Mouse (Mus musculus): ENCODE data around the gene Rtn4rl1. TPM values are rescaled to one million over a fixed set of nuclear protein-coding genes. Genes with fewer than 3 reads are reported as not detected.
A peak's percentile ranks its signal among the peaks of the same experiment; 100 is the strongest.

The Rtn4rl1 gene
- polyA plus RNA-seq, 1 experiment from 2014 or later: 12.7 TPM

DNA sequence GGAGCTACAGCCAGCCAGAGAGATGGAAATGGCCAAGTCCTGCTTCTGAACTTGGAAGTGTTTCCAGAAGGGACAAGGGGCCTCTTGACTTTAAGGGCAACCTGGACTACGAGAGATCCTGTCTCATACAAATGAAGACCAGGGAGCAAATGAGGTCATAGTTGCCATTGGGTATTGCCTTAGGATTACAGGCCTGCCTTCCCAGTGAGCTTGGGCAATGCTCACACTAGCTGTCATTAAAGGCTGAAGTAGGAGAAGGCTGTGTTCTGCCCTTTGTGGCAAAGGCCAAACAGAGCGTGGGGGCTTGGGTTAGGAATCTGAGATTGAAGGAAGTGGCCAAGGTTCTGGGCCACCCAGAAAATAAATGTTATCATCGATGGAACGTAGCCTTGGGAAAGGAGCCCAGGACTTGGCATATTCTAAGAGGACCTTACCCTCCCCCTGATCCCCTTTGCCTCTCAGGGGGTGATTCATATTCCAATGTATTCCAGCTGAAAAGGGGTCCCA is 57.5 kb downstream of the Rtn4rl1 start:
- Histone ChIP-seq H3K9me3 (replicated peaks; ENCODE audit: control insufficient read depth, low read length) (no peaks in the 10 kb centered on the region), H3K4me3 (ENCODE audit: low read depth, low read length) (no peak overlapping the region), H3K27ac (ENCODE audit: low read depth, low read length) (no peak overlapping the region), H3K27me3 (ENCODE audit: control insufficient read depth, insufficient read depth, low read length) (no peaks in the 10 kb centered on the region), H3K4me1 (ENCODE audit: control insufficient read depth, insufficient read depth, low read length) (peaks cover 50% of the 10 kb centered on the region), H3K36me3 (ENCODE audit: control insufficient read depth, insufficient read depth, low read length) (no peaks in the 10 kb centered on the region), H3K9ac (ENCODE audit: low read depth, low read length) (no peak overlapping the region), H3K4me2 (no peak overlapping the region)
- 81% methylated on average over 4 of the region's 4 CpGs for WGBS (ENCODE audit: insufficient replicate concordance)
- no peak for ATAC-seq (replicated peaks; ENCODE audit: insufficient number of reproducible peaks, low FRiP score, low TSS enrichment)

DNA sequence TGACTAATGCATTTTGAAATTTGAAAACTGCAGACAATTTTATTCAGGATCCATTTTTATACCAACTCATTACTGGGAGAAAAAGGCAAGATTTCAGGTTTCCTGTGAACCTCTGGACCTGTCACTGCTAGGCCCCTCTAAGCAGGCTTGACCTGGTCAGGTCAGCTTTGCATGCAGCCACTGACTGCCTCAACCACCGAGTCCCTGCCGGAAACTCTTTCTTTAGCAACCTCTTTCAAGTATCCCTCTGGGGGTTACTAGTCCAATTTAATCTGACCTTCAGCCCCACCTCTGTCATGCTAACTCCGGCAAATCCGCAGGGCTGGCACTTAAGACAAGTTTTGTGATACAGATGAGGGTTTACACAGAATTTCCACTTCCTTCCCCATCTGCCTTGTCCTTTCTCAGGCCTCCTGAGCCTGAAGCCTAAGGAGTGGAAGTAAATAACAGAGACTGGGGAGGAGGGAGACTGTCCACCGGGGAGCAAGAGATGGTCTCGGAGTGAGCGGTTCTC is 58.0 kb downstream of the Rtn4rl1 start:
- Histone ChIP-seq H3K4me3 (ENCODE audit: low read depth, low read length) (no peak overlapping the region), H3K9me3 (replicated peaks; ENCODE audit: control insufficient read depth, low read length) (no peaks in the 10 kb centered on the region), H3K4me1 (ENCODE audit: control insufficient read depth, insufficient read depth, low read length) (peaks cover 45% of the 10 kb centered on the region), H3K27ac (ENCODE audit: low read depth, low read length) (0 out of 2 replicates have a peak overlapping the region, but pooled peaks have one; percentile 7), H3K36me3 (ENCODE audit: control insufficient read depth, insufficient read depth, low read length) (no peaks in the 10 kb centered on the region), H3K9ac (ENCODE audit: low read depth, low read length) (no peak overlapping the region), H3K4me2 (no peak overlapping the region), H3K27me3 (ENCODE audit: control insufficient read depth, insufficient read depth, low read length) (no peaks in the 10 kb centered on the region)
- WGBS (ENCODE audit: insufficient replicate concordance): 49% methylated on average over 7 of the region's 7 CpGs
- no peak for ATAC-seq (replicated peaks; ENCODE audit: insufficient number of reproducible peaks, low FRiP score, low TSS enrichment)

DNA sequence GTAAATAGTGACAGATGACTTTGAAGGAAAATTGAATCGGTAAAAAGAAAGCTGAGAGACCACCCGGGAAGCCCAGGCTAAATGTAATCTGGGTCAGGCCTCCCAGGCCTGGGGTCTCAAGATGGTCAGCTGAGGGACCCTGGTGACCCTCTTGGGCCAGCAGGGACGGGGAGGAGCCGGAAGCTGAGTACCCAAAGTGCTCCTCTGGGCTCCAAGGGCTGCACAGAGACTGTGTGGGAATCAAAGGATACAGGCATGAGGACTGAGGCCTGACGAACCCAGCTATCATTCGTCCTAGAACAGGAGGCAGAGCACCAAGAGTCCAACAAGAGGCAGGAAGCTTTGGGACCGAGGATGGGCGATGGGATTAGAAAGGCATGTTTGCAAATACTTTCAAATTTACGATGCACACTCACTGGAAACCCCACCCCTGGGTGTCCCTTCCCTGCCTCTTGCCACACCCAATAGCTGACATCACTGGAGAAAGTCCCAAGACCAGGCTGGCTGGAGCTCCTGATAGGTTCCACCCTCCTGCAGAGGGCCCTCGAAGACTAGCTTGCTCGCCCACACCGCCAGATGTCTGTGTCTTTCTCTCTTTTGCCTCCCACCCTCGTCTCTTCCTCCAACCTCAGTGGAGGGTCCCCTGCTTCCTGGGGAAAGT is 60.8 kb downstream of the Rtn4rl1 start:
- no peak for ATAC-seq (replicated peaks; ENCODE audit: insufficient number of reproducible peaks, low FRiP score, low TSS enrichment)
- Histone ChIP-seq H3K27ac (ENCODE audit: low read depth, low read length) (no peak overlapping the region; the same call in 1 of the 2 replicates), H3K4me3 (ENCODE audit: low read depth, low read length) (no peak overlapping the region), H3K9ac (ENCODE audit: low read depth, low read length) (no peak overlapping the region), H3K4me1 (ENCODE audit: control insufficient read depth, insufficient read depth, low read length) (peaks cover 31% of the 10 kb centered on the region), H3K27me3 (ENCODE audit: control insufficient read depth, insufficient read depth, low read length) (no peaks in the 10 kb centered on the region), H3K9me3 (replicated peaks; ENCODE audit: control insufficient read depth, low read length) (no peaks in the 10 kb centered on the region), H3K4me2 (no peak overlapping the region; the same call in 1 of the 2 replicates), H3K36me3 (ENCODE audit: control insufficient read depth, insufficient read depth, low read length) (no peaks in the 10 kb centered on the region)
- WGBS (ENCODE audit: insufficient replicate concordance): 48% methylated on average over 13 of the region's 13 CpGs

DNA sequence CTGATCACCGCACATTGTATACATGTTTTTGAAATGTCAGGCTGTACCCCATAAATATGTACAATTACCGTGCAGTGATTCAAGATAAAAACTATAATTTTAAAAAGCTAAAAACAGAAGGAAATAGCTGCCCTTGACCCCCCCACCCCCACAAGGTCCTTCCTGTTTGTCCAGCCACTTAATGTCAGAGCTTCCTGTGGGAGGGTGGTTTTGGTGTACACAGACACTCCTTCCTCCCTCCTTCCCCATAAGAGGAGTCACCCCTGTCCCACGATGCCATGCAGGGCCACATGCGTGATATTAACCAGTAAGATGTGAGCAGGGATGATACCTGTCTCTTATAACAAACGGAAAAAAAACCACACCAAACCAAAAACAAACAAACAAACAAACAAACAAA is 61.7 kb downstream of the Rtn4rl1 start:
- no peak overlapping the region for H3K4me2 ChIP-seq
- WGBS (ENCODE audit: insufficient replicate concordance): 67% methylated on average over 5 of the region's 5 CpGs
- H3K9ac ChIP-seq (ENCODE audit: low read depth, low read length): no peak overlapping the region
- no peak overlapping the region for H3K4me3 ChIP-seq (ENCODE audit: low read depth, low read length)
- ATAC-seq (replicated peaks; ENCODE audit: insufficient number of reproducible peaks, low FRiP score, low TSS enrichment): no peak
- H3K4me1 ChIP-seq (ENCODE audit: control insufficient read depth, insufficient read depth, low read length): peaks cover 25% of the 10 kb centered on the region
- no peaks in the 10 kb centered on the region for H3K27me3 ChIP-seq (ENCODE audit: control insufficient read depth, insufficient read depth, low read length)
- H3K27ac ChIP-seq (ENCODE audit: low read depth, low read length): no peak overlapping the region
- H3K36me3 ChIP-seq (ENCODE audit: control insufficient read depth, insufficient read depth, low read length): no peaks in the 10 kb centered on the region
- no peaks in the 10 kb centered on the region for H3K9me3 ChIP-seq (replicated peaks; ENCODE audit: control insufficient read depth, low read length)

DNA sequence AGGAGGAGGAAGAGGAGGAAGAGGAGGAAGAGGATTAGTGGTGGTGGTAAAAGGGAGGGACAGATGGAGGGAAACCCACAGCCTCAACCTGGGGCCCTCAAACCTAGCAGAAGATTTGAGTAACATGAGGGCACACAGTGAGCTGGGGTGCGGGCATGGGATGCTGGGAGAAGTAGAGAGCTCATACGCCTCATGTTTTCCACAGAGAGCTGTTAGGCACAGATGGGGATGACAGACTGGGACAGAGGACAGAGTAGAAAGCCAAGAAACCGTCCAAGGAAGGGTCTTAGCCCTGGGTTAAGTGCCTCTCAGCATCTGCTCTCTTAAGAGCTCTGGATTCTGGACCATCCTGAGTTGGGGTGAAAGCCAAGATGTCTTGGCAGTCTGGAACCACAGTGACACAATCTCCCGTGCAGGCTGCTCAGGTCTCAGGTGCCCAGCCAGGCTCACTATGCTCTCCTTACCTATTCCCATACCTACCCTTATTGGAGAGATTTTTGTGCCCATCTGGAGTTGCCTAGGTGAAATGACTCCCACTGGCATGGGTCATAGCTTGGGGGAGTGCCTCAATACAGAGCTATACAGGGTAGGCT is 63.6 kb downstream of the Rtn4rl1 start:
- Histone ChIP-seq H3K4me3 (ENCODE audit: low read depth, low read length) (no peak overlapping the region), H3K27ac (ENCODE audit: low read depth, low read length) (no peak overlapping the region), H3K27me3 (ENCODE audit: control insufficient read depth, insufficient read depth, low read length) (no peaks in the 10 kb centered on the region), H3K9me3 (replicated peaks; ENCODE audit: control insufficient read depth, low read length) (no peaks in the 10 kb centered on the region), H3K36me3 (ENCODE audit: control insufficient read depth, insufficient read depth, low read length) (no peaks in the 10 kb centered on the region), H3K4me1 (ENCODE audit: control insufficient read depth, insufficient read depth, low read length) (peaks cover 27% of the 10 kb centered on the region), H3K4me2 (no peak overlapping the region), H3K9ac (ENCODE audit: low read depth, low read length) (no peak overlapping the region)
- ATAC-seq (replicated peaks; ENCODE audit: insufficient number of reproducible peaks, low FRiP score, low TSS enrichment): no peak
- WGBS (ENCODE audit: insufficient replicate concordance): 72% methylated on average over 4 of the region's 4 CpGs

DNA sequence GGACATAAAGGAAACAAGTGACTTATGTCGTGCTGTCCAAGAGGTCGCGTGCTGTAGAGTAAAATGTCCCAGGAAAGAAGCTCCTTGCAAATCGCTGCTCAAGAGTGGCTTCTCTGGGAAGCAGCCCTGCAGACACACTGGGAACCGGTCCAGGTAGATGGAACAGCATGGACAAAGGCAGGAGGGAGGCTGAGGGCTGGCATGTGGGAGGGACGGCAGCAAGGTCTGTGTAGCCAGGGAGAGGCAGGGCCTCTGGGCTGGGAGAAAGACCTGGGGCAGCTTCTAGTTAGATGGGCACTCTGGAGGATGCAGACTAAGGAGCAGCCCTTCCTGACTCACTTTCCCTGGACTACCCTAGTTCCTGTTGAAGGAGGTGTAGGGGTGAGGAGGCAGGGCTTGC is 65.8 kb downstream of the Rtn4rl1 start:
- H3K4me1 ChIP-seq (ENCODE audit: control insufficient read depth, insufficient read depth, low read length): peaks cover 37% of the 10 kb centered on the region
- H3K9ac ChIP-seq (ENCODE audit: low read depth, low read length): no peak overlapping the region
- ATAC-seq (replicated peaks; ENCODE audit: insufficient number of reproducible peaks, low FRiP score, low TSS enrichment): no peak
- H3K4me3 ChIP-seq (ENCODE audit: low read depth, low read length): no peak overlapping the region
- no peaks in the 10 kb centered on the region for H3K9me3 ChIP-seq (replicated peaks; ENCODE audit: control insufficient read depth, low read length)
- 67% methylated on average over 6 of the region's 6 CpGs for WGBS (ENCODE audit: insufficient replicate concordance)
- no peak overlapping the region for H3K27ac ChIP-seq (ENCODE audit: low read depth, low read length)
- no peaks in the 10 kb centered on the region for H3K36me3 ChIP-seq (ENCODE audit: control insufficient read depth, insufficient read depth, low read length)
- no peaks in the 10 kb centered on the region for H3K27me3 ChIP-seq (ENCODE audit: control insufficient read depth, insufficient read depth, low read length)
- no peak overlapping the region for H3K4me2 ChIP-seq

DNA sequence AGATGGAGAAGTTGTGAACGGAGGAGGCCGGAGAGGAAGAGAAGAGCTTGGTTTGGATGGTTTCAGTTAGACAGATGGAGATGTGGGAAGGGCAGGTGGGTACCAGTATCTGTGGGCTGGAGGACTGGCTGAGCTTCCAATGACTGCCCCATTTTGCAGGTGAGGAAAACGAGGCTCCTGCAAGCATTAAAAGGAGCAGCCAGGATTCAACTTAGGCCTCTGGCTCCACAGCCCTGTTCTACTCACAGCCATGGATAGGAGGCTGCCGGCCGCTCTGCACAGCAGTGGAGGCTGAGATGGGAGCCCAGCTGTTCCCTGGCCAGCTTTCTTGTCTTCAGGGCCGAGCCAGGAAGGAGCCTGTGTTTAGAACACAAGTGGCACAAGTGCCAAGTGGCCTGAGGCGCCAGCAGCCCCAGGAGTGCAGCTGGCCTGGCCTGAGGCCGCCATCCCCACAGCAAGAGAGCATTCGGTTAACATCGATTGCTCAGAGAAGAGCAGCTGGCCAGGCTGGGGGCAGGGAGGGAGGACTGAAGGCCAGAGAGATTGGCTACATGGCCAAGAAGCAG is 66.5 kb downstream of the Rtn4rl1 start:
- WGBS (ENCODE audit: insufficient replicate concordance): 60% methylated on average over 10 of the region's 10 CpGs
- no peak overlapping the region for H3K27ac ChIP-seq (ENCODE audit: low read depth, low read length)
- H3K36me3 ChIP-seq (ENCODE audit: control insufficient read depth, insufficient read depth, low read length): no peaks in the 10 kb centered on the region
- no peaks in the 10 kb centered on the region for H3K27me3 ChIP-seq (ENCODE audit: control insufficient read depth, insufficient read depth, low read length)
- H3K4me3 ChIP-seq (ENCODE audit: low read depth, low read length): no peak overlapping the region
- no peaks in the 10 kb centered on the region for H3K9me3 ChIP-seq (replicated peaks; ENCODE audit: control insufficient read depth, low read length)
- no peak for ATAC-seq (replicated peaks; ENCODE audit: insufficient number of reproducible peaks, low FRiP score, low TSS enrichment)
- H3K4me1 ChIP-seq (ENCODE audit: control insufficient read depth, insufficient read depth, low read length): peaks cover 30% of the 10 kb centered on the region
- H3K4me2 ChIP-seq: no peak overlapping the region
- no peak overlapping the region for H3K9ac ChIP-seq (ENCODE audit: low read depth, low read length)

DNA sequence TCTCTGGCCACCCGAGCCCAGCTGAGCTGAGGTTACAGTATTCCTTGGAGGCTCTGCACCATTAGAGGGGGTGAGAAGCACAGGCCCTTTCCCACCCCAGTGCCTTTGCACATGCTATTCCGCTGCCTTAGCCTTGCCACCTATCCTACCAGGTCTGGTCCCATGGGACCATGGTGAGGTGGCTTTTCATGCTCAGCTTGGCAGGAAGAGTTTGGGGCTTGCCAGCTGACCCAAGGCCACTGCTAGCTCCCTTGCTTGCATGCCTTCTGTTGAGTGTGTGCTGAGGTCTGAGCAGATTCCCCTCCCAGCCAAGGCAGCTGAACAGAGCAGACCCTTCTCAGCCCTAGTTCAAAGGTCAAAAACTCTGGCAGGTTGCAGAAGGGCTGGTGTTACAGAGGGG is 67.4 kb downstream of the Rtn4rl1 start:
- H3K4me2 ChIP-seq: no peak overlapping the region
- WGBS (ENCODE audit: insufficient replicate concordance): 77% methylated on average over 2 of the region's 2 CpGs
- H3K4me3 ChIP-seq (ENCODE audit: low read depth, low read length): no peak overlapping the region
- H3K27ac ChIP-seq (ENCODE audit: low read depth, low read length): no peak overlapping the region
- H3K36me3 ChIP-seq (ENCODE audit: control insufficient read depth, insufficient read depth, low read length): no peaks in the 10 kb centered on the region
- H3K9ac ChIP-seq (ENCODE audit: low read depth, low read length): no peak overlapping the region; the same call in 1 of the 2 replicates
- ATAC-seq (replicated peaks; ENCODE audit: insufficient number of reproducible peaks, low FRiP score, low TSS enrichment): no peak
- H3K4me1 ChIP-seq (ENCODE audit: control insufficient read depth, insufficient read depth, low read length): peaks cover 34% of the 10 kb centered on the region
- H3K27me3 ChIP-seq (ENCODE audit: control insufficient read depth, insufficient read depth, low read length): no peaks in the 10 kb centered on the region
- H3K9me3 ChIP-seq (replicated peaks; ENCODE audit: control insufficient read depth, low read length): no peaks in the 10 kb centered on the region
